Mouse (Mus musculus): ENCODE data around the gene Etnk1.

DNA sequence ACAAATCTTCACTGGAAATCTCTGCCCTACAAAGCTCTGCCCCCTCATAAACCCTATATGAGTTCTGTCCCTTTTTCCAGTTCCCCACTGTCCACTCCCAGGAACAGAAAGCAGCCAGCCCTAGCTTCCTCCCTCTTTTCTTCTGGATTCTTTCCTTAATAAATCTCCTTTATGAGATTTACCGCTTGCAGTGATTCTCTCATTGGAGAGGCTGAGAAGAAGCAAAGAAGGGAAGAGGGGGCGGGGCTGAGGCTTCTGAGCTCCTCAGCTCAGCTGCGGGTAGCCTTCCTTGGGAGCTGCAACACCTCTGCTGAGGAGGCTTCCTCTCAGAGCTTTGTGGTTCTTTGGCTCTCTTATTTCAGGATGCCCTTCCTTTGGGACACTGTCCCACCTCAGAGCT is 37.1 kb upstream of the Etnk1 start:
- no peak for TF ChIP-seq CTCF (IDR thresholded peaks at IDR 0.05; ENCODE audit: low read depth, low read length)
- no peak for TF ChIP-seq POLR2A (IDR thresholded peaks at IDR 0.05; ENCODE audit: borderline replicate concordance, low read depth, low read length)

Data from bone marrow macrophage, adult 2 months (primary cell).